Mouse (Mus musculus) neural tube, embryonic 13.5 days (tissue): ENCODE results near the gene Tfpi. TPM values are rescaled to one million over a fixed set of nuclear protein-coding genes. Genes with fewer than 3 reads are reported as not detected.
"Not testable (repeated sequence)": the region's sequence is repeated elsewhere in the genome, so short reads cannot be mapped to it uniquely, and the experiment has no call there.

Experiments used
- ATAC-seq: fragments of 200-750 bp; cut with Nextera tagmentation; 2 replicates; pipeline ENCODE4 v1.8.0; 2017; ENCODE audit warnings: low read depth, mild to moderate bottlenecking, moderate TSS enrichment, moderate library complexity
- H3K27ac ChIP-seq: fragments of 300-500 bp; sonication (generic); replicated peaks from 2 replicates; pipeline ENCODE4 v1.5.1; 2015; ENCODE audit warnings: moderate library complexity, mild to moderate bottlenecking, inconsistent platforms
- H3K27me3 ChIP-seq: fragments of 300-500 bp; sonication (generic); 2 replicates; pipeline ENCODE4 v1.6.1; 2015; ENCODE audit warnings: mild to moderate bottlenecking, inconsistent platforms
- H3K36me3 ChIP-seq: fragments of 300-500 bp; sonication (generic); 2 replicates; pipeline ENCODE4 v1.6.1; 2015; ENCODE audit warnings: mild to moderate bottlenecking, inconsistent platforms
- H3K4me1 ChIP-seq: fragments of 300-500 bp; sonication (generic); replicated peaks from 2 replicates; pipeline ENCODE4 v1.6.1; 2015; ENCODE audit warnings: inconsistent platforms
- H3K4me2 ChIP-seq: fragments of 300-500 bp; sonication (generic); 2 replicates; pipeline ENCODE4 v1.6.1; 2015; ENCODE audit warnings: inconsistent platforms, mild to moderate bottlenecking, moderate library complexity
- H3K4me3 ChIP-seq: fragments of 300-500 bp; sonication (generic); 2 replicates; pipeline ENCODE4 v1.5.1; 2015; ENCODE audit warnings: mild to moderate bottlenecking, inconsistent platforms
- H3K9ac ChIP-seq: fragments of 300-500 bp; sonication (generic); 2 replicates; pipeline ENCODE4 v1.6.1; 2015; ENCODE audit warnings: moderate library complexity, mild to moderate bottlenecking, inconsistent platforms
- H3K9me3 ChIP-seq: fragments of 300-500 bp; sonication (generic); 2 replicates; pipeline ENCODE4 v1.6.1; 2016; ENCODE audit warnings: inconsistent platforms
- WGBS: fragments of 180-500 bp; shearing (Covaris S2); methylation state at CpG from one replicate; pipeline ENCODE4 v1.1.7; 2015; 5-methylcytosine and 5-hydroxymethylcytosine counted together
- polyA plus RNA-seq: library from polyadenylated mRNA; unstranded; fragments of >200 nt; fragmentation: Nextera tagmentation; extraction: Ambion mirVana; gene quantifications from 2 replicates; pipeline ENCODE4 v1.2.1, GENCODE M21; 2015

Gene Tfpi
- polyA plus RNA-seq, 1 experiment from 2014 or later, result 26.3 TPM

GRCm38 (mm10) chr2:84428836-84429235 lies 47.7 kb downstream of the Tfpi start:
- H3K9me3 ChIP-seq, result no peaks in the 10 kb centered on the region
- H3K9ac ChIP-seq, result no peak overlapping the region
- 74% methylated on average over 3 of the region's 3 CpGs for WGBS
- no peak overlapping the region for H3K27ac ChIP-seq
- peaks cover 5% of the 10 kb centered on the region; the same call in 1 of the 2 replicates for H3K4me1 ChIP-seq
- no peaks in the 10 kb centered on the region for H3K36me3 ChIP-seq
- peak; percentile 19; the same call in 1 of the 2 replicates for ATAC-seq
- H3K27me3 ChIP-seq, result peaks cover 5% of the 10 kb centered on the region; the same call in 1 of the 2 replicates
- H3K4me3 ChIP-seq, result no peak overlapping the region
- no peak overlapping the region for H3K4me2 ChIP-seq

- Histone ChIP-seq H3K4me3 (no peak overlapping the region), H3K4me2 (no peak overlapping the region), H3K36me3 (no peaks in the 10 kb centered on the region), H3K9me3 (no peaks in the 10 kb centered on the region), H3K9ac (no peak overlapping the region), H3K4me1 (peaks cover 5% of the 10 kb centered on the region; the same call in 1 of the 2 replicates), H3K27ac (no peak overlapping the region), H3K27me3 (peaks cover 5% of the 10 kb centered on the region; the same call in 1 of the 2 replicates)
- 83% methylated on average over 4 of the region's 4 CpGs for WGBS
- ATAC-seq, result no peak
Measured at GRCm38 (mm10) chr2:84426531-84426930, 50.0 kb downstream of the Tfpi start.

GRCm38 (mm10) chr2:84425138-84425537 lies 51.4 kb downstream of the Tfpi start, which contains the start of gene Calcrl:
TSS of gene Calcrl (minus strand) at chr2:84425411.
- Histone ChIP-seq H3K27me3 (peaks cover 5% of the 10 kb centered on the region; the same call in 1 of the 2 replicates), H3K27ac (0 out of 2 replicates have a peak within 1 kb of the TSS, but pooled peaks have one; percentile 38), H3K36me3 (no peaks in the 10 kb centered on the region), H3K9ac (peak within 1 kb of the TSS; percentile 57; the same call in 1 of the 2 replicates), H3K4me3 (peak within 1 kb of the TSS; percentile 28), H3K9me3 (no peaks in the 10 kb centered on the region), H3K4me1 (peaks cover 5% of the 10 kb centered on the region; the same call in 1 of the 2 replicates), H3K4me2 (peak within 1 kb of the TSS; percentile 51)
- ATAC-seq, result peak; percentile 47; the same call in 1 of the 2 replicates
- under 1% methylated on average over 10 of the region's 10 CpGs for WGBS

GRCm38 (mm10) chr2:84416501-84416900 lies 60.1 kb downstream of the Tfpi start:
- Histone ChIP-seq H3K27ac (no peak overlapping the region), H3K9ac (no peak overlapping the region), H3K27me3 (no peaks in the 10 kb centered on the region), H3K4me2 (no peak overlapping the region), H3K4me1 (no peaks in the 10 kb centered on the region; the same call in 1 of the 2 replicates), H3K9me3 (no peaks in the 10 kb centered on the region), H3K4me3 (no peak overlapping the region), H3K36me3 (no peaks in the 10 kb centered on the region)
- 33% methylated on average over 4 of the region's 4 CpGs for WGBS
- no peak for ATAC-seq

- no peak for ATAC-seq
- Histone ChIP-seq H3K4me3 (no peak overlapping the region), H3K36me3 (no peaks in the 10 kb centered on the region), H3K4me2 (no peak overlapping the region), H3K27me3 (no peaks in the 10 kb centered on the region), H3K27ac (no peak overlapping the region), H3K9ac (no peak overlapping the region), H3K9me3 (no peaks in the 10 kb centered on the region), H3K4me1 (no peaks in the 10 kb centered on the region)
Measured at GRCm38 (mm10) chr2:84409796-84410592, 66.6 kb downstream of the Tfpi start.

- Histone ChIP-seq H3K4me1 (no peaks in the 10 kb centered on the region), H3K4me2 (no peak overlapping the region), H3K36me3 (no peaks in the 10 kb centered on the region), H3K9ac (no peak overlapping the region), H3K27me3 (no peaks in the 10 kb centered on the region), H3K9me3 (no peaks in the 10 kb centered on the region), H3K4me3 (no peak overlapping the region), H3K27ac (no peak overlapping the region)
- 93% methylated on average over 3 of the region's 3 CpGs for WGBS
- ATAC-seq, result no peak
Measured at GRCm38 (mm10) chr2:84404834-84405233, 71.7 kb downstream of the Tfpi start.

- H3K27me3 ChIP-seq, result no peaks in the 10 kb centered on the region
- WGBS, result 86% methylated on average over 3 of the region's 3 CpGs
- H3K36me3 ChIP-seq, result no peaks in the 10 kb centered on the region
- no peak overlapping the region for H3K9ac ChIP-seq
- no peak overlapping the region for H3K27ac ChIP-seq
- no peak for ATAC-seq
- no peak overlapping the region for H3K4me2 ChIP-seq
- H3K4me3 ChIP-seq, result no peak overlapping the region
- no peaks in the 10 kb centered on the region for H3K9me3 ChIP-seq
- no peaks in the 10 kb centered on the region for H3K4me1 ChIP-seq
Measured at GRCm38 (mm10) chr2:84402713-84403112, 73.9 kb downstream of the Tfpi start.

- Histone ChIP-seq H3K36me3 (no peaks in the 10 kb centered on the region), H3K4me3 (no peak overlapping the region), H3K27ac (no peak overlapping the region), H3K27me3 (no peaks in the 10 kb centered on the region), H3K9ac (no peak overlapping the region), H3K9me3 (no peaks in the 10 kb centered on the region), H3K4me2 (no peak overlapping the region), H3K4me1 (no peaks in the 10 kb centered on the region)
- WGBS, result 84% methylated on average over 4 of the region's 4 CpGs
- no peak for ATAC-seq
Measured at GRCm38 (mm10) chr2:84396557-84396956, 80.0 kb downstream of the Tfpi start.

GRCm38 (mm10) chr2:84393236-84393635 lies 83.3 kb downstream of the Tfpi start:
- H3K4me1 ChIP-seq, result no peaks in the 10 kb centered on the region
- no peak overlapping the region for H3K4me2 ChIP-seq
- H3K4me3 ChIP-seq, result no peak overlapping the region
- H3K9ac ChIP-seq, result no peak overlapping the region
- 98% methylated on average over 4 of the region's 4 CpGs for WGBS
- no peaks in the 10 kb centered on the region for H3K27me3 ChIP-seq
- H3K36me3 ChIP-seq, result no peaks in the 10 kb centered on the region
- H3K9me3 ChIP-seq, result no peaks in the 10 kb centered on the region
- ATAC-seq, result no peak
- H3K27ac ChIP-seq, result no peak overlapping the region

- no peaks in the 10 kb centered on the region for H3K27me3 ChIP-seq
- H3K4me1 ChIP-seq, result peaks cover 15% of the 10 kb centered on the region
- H3K4me2 ChIP-seq, result no peak overlapping the region
- no peak overlapping the region for H3K27ac ChIP-seq
- no peak for ATAC-seq
- H3K36me3 ChIP-seq, result no peaks in the 10 kb centered on the region
- no peak overlapping the region for H3K4me3 ChIP-seq
- no peaks in the 10 kb centered on the region for H3K9me3 ChIP-seq
- H3K9ac ChIP-seq, result no peak overlapping the region
Measured at GRCm38 (mm10) chr2:84389075-84389474, 87.5 kb downstream of the Tfpi start.

- not testable (repeated sequence) for H3K27me3 ChIP-seq, H3K9ac ChIP-seq, H3K27ac ChIP-seq, H3K36me3 ChIP-seq, H3K9me3 ChIP-seq, ATAC-seq, H3K4me3 ChIP-seq, H3K4me2 ChIP-seq
- WGBS, result 88% methylated on average over 14 of the region's 14 CpGs
- H3K4me1 ChIP-seq, result peaks cover 15% of the 10 kb centered on the region
Measured at GRCm38 (mm10) chr2:84388537-84388936, 88.0 kb downstream of the Tfpi start.

- H3K27me3 ChIP-seq, result no peaks in the 10 kb centered on the region
- ATAC-seq, result no peak
- H3K9ac ChIP-seq, result no peak overlapping the region
- peaks cover 15% of the 10 kb centered on the region for H3K4me1 ChIP-seq
- no peak overlapping the region for H3K27ac ChIP-seq
- H3K9me3 ChIP-seq, result no peaks in the 10 kb centered on the region
- H3K4me3 ChIP-seq, result no peak overlapping the region
- 59% methylated on average over 7 of the region's 7 CpGs for WGBS
- H3K36me3 ChIP-seq, result no peaks in the 10 kb centered on the region
- no peak overlapping the region for H3K4me2 ChIP-seq
Measured at GRCm38 (mm10) chr2:84388023-84388416, 88.6 kb downstream of the Tfpi start.
